ENCODE assay signal across 17 mouse cellular contexts in the genomic region with DNA sequence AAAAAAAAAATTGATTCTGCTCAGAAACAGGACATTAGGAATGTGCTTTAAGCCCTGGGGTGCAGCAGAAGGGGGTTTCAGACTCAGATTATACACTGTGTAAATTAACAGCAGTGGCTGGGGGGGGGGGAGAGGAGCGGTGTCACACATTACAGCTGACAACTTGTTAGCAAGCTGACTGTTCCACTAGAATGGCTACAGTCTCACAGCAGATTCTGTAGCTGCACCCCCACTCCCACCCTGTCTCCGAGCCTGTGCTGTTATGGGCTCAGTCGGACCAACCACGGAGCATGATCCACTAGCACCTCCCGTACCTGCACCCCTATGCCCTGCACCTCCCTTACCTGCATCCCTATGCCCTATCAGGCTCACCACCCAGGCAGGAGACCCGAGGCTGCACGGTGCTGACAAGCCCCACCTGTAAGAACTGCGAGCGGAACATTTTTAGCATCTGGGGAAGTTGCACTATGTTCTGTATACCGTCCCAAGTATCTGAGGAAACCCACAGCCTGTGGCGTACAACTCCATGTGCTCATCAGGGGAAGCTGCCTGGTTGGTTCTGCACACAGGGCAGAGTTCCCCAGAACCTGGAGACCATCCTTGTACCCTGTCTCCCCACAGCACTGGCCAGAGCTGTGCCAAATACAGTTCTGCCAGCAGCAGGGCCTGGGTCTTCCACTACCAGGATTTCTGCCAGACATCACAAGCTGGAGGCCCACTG. TPM values are rescaled to one million over a fixed set of nuclear protein-coding genes. Genes with fewer than 3 reads are reported as not detected.
DNase-seq lines count a peak whose midpoint lies in the region; ATAC-seq and TF ChIP-seq lines count a peak whose summit lies in the region.
"Had no signal": no experiment of that assay in that cellular context is flagged by ENCODE, and none has a peak within 500 bp of the region (broad histone marks: within the 10 kb centered on the region; RNA-seq: fewer than 3 reads in every experiment).

No protein-coding gene starts in this region.

- H3K36me3 ChIP-seq in embryonic facial prominence, embryonic 12.5 days, result no peaks in the 10 kb centered on the region
- no peaks in the 10 kb centered on the region; the same call in 1 of the 2 replicates for H3K36me3 ChIP-seq in embryonic facial prominence, embryonic 10.5 days (replicated peaks)
- H3K36me3 ChIP-seq in heart, postnatal 0 days (replicated peaks; ENCODE audit: control insufficient read depth, insufficient read depth, low read length), result no peaks in the 10 kb centered on the region
- H3K36me3 ChIP-seq in forebrain, embryonic 15.5 days, result no peaks in the 10 kb centered on the region
- H3K36me3 ChIP-seq: embryonic facial prominence, embryonic 15.5 days had no signal

- 88% methylated on average over 11 of the region's 11 CpGs for WGBS in embryonic facial prominence, embryonic 12.5 days
- 91% methylated on average over 11 of the region's 11 CpGs for WGBS in embryonic facial prominence, embryonic 10.5 days
- 53% methylated on average over 11 of the region's 11 CpGs for WGBS in heart, postnatal 0 days
- WGBS in forebrain, embryonic 15.5 days, result 79% methylated on average over 11 of the region's 11 CpGs

- no peaks in the 10 kb centered on the region for H3K9me3 ChIP-seq in embryonic facial prominence, embryonic 12.5 days
- H3K9me3 ChIP-seq in embryonic facial prominence, embryonic 10.5 days, result no peaks in the 10 kb centered on the region
- no peaks in the 10 kb centered on the region for H3K9me3 ChIP-seq in heart, postnatal 0 days (replicated peaks; ENCODE audit: control insufficient read depth, low read length)
- H3K9me3 ChIP-seq in forebrain, embryonic 15.5 days, result no peaks in the 10 kb centered on the region
- H3K9me3 ChIP-seq: embryonic facial prominence, embryonic 15.5 days had no signal

- TF ChIP-seq EP300 in heart, postnatal 0 days (IDR thresholded peaks at IDR 0.05; ENCODE audit: low read depth), result no peak

- no peaks in the 10 kb centered on the region for H3K27me3 ChIP-seq in embryonic facial prominence, embryonic 12.5 days
- H3K27me3 ChIP-seq in embryonic facial prominence, embryonic 10.5 days (replicated peaks; ENCODE audit: low read depth, poor library complexity, severe bottlenecking), result no peaks in the 10 kb centered on the region
- no peaks in the 10 kb centered on the region for H3K27me3 ChIP-seq in heart, postnatal 0 days (ENCODE audit: control insufficient read depth, insufficient read depth, low read length)
- H3K27me3 ChIP-seq in forebrain, embryonic 15.5 days, result no peaks in the 10 kb centered on the region
- H3K27me3 ChIP-seq: embryonic facial prominence, embryonic 15.5 days had no signal

- no peak overlapping the region for H3K4me3 ChIP-seq in embryonic facial prominence, embryonic 12.5 days
- H3K4me3 ChIP-seq in embryonic facial prominence, embryonic 10.5 days, result no peak overlapping the region
- no peak overlapping the region for H3K4me3 ChIP-seq in heart, postnatal 0 days (ENCODE audit: low read depth, low read length)
- H3K4me3 ChIP-seq in forebrain, embryonic 15.5 days, result no peak overlapping the region
- H3K4me3 ChIP-seq: embryonic facial prominence, embryonic 15.5 days; layer of hippocampus, adult 2 months had no signal

- no peak; the same call in 1 of the 2 replicates for ATAC-seq in embryonic facial prominence, embryonic 12.5 days (ENCODE audit: insufficient number of reproducible peaks, insufficient read depth, low FRiP score, low TSS enrichment)
- ATAC-seq in heart, postnatal 0 days (ENCODE audit: insufficient read depth, low read depth), result no peak
- ATAC-seq in forebrain, embryonic 15.5 days (replicated peaks), result 0 out of 2 replicates have a peak, but pooled peaks have one; percentile 41
- peak; percentile 82 for ATAC-seq in megakaryocyte, adult 5-6 weeks (ENCODE audit: poor library complexity, severe bottlenecking)
- ATAC-seq in inflammation-experienced regulatory T-cells, adult 6 months, result no peak

- no peak for TF ChIP-seq CTCF in heart, postnatal 0 days (IDR thresholded peaks at IDR 0.05; ENCODE audit: low read depth)

- peaks cover 27% of the 10 kb centered on the region for H3K4me1 ChIP-seq in embryonic facial prominence, embryonic 12.5 days
- peaks cover 48% of the 10 kb centered on the region for H3K4me1 ChIP-seq in embryonic facial prominence, embryonic 10.5 days
- peaks cover 63% of the 10 kb centered on the region for H3K4me1 ChIP-seq in heart, postnatal 0 days (ENCODE audit: control insufficient read depth, insufficient read depth)
- H3K4me1 ChIP-seq in forebrain, embryonic 15.5 days, result peaks cover 42% of the 10 kb centered on the region

- intact Hi-C loops in heart, postnatal 14 days (cut with DNase I), result no loop called here

- 0 out of 2 replicates have a peak overlapping the region, but pooled peaks have one; percentile 3 for H3K27ac ChIP-seq in embryonic facial prominence, embryonic 12.5 days
- no peak overlapping the region for H3K27ac ChIP-seq in embryonic facial prominence, embryonic 10.5 days (replicated peaks)
- peak overlapping the region; percentile 59 for H3K27ac ChIP-seq in heart, postnatal 0 days (ENCODE audit: low read depth)
- H3K27ac ChIP-seq in forebrain, embryonic 15.5 days (replicated peaks), result peak overlapping the region; percentile 11; the same call in 1 of the 2 replicates
- H3K27ac ChIP-seq: embryonic facial prominence, embryonic 15.5 days; layer of hippocampus, adult 2 months; stomach, postnatal 0 days had no signal

- 0 out of 2 replicates have a peak overlapping the region, but pooled peaks have one; percentile 15 for H3K9ac ChIP-seq in embryonic facial prominence, embryonic 12.5 days
- H3K9ac ChIP-seq in heart, postnatal 0 days (replicated peaks; ENCODE audit: low read depth, low read length), result no peak overlapping the region
- no peak overlapping the region for H3K9ac ChIP-seq in forebrain, embryonic 15.5 days (replicated peaks)
- H3K9ac ChIP-seq: embryonic facial prominence, embryonic 15.5 days; lung, embryonic 14.5 days had no signal

- no peak for DNase-seq in embryonic facial prominence, embryonic 10.5 days (ENCODE audit: low spot score)
- DNase-seq in heart, postnatal 0 days (ENCODE audit: low spot score), result no peak
- no peak for DNase-seq in heart, postnatal 14 days
- no peak for DNase-seq in right cerebral cortex, postnatal 10 days (ENCODE audit: low spot score in 2 of 2)
- DNase-seq: adrenal gland, adult 2 months; cerebellum, postnatal 36 days; kidney, adult 9 months; lung, embryonic 14.5 days; thymus, postnatal 4 days had no signal

- no peak overlapping the region for H3K4me2 ChIP-seq in embryonic facial prominence, embryonic 12.5 days (replicated peaks)
- H3K4me2 ChIP-seq in heart, postnatal 0 days (ENCODE audit: low read depth, low read length), result no peak overlapping the region
- no peak overlapping the region for H3K4me2 ChIP-seq in forebrain, embryonic 15.5 days (replicated peaks)
- H3K4me2 ChIP-seq: embryonic facial prominence, embryonic 15.5 days; lung, embryonic 14.5 days; midbrain, embryonic 11.5 days had no signal

RNA-seq across cellular contexts. Expression of a gene that starts 26.6 kb away (rescaled TPM):
- 24.1 and 24.2 TPM in 2 replicates for polyA plus RNA-seq in embryonic facial prominence, embryonic 12.5 days (2016; fragmentation: Nextera tagmentation; extraction: Ambion mirVana)
- 12.7 and 14.8 TPM in 2 replicates for polyA plus RNA-seq in embryonic facial prominence, embryonic 10.5 days (2016; fragmentation: Nextera tagmentation; extraction: Ambion mirVana)
- total RNA-seq in heart, postnatal 0 days (2014; rRNA removed; ENCODE audit: low replicate concordance), result 65.8 and 66.1 TPM in 2 replicates
- 12.3 and 13.6 TPM in 2 replicates for polyA plus RNA-seq in heart, postnatal 0 days (2015; fragmentation: Nextera tagmentation; extraction: Ambion mirVana)
- 10 to 100 TPM; 46.6 to 48.3 TPM for total RNA-seq in heart, postnatal 14 days (2021)
- polyA plus RNA-seq in forebrain, embryonic 15.5 days (2015; fragmentation: Nextera tagmentation; extraction: Ambion mirVana), result 32.0 and 37.1 TPM in 2 replicates
- total RNA-seq in megakaryocyte, adult 5-6 weeks (2015), result 5.2 and 7.4 TPM in 2 replicates
- total RNA-seq in megakaryocyte, adult 5-6 weeks (2017), result 10.9 and 11.6 TPM in 2 replicates
- 1 to 10 TPM in 2 of 3 experiments, under 1 TPM in 1; 0.39 to 2.2 (median 2.0) TPM for polyA plus RNA-seq in inflammation-experienced regulatory T-cells, adult 6 months (2017; shearing (Covaris generic))

Comparison
In these comparisons a context has a peak if more than half of its experiments do, and no peak if none do; other contexts are left out.
1. ATAC-seq: peak in forebrain, embryonic 15.5 days (single experiment) and megakaryocyte, adult 5-6 weeks (single experiment); none in embryonic facial prominence, embryonic 12.5 days (single experiment), heart, postnatal 0 days (single experiment) and inflammation-experienced regulatory T-cells, adult 6 months (single experiment).